Mouse (Mus musculus): ENCODE measurements around the gene Olfr1411. TPM values are rescaled to one million over a fixed set of nuclear protein-coding genes. Genes with fewer than 3 reads are reported as not detected.
A peak's percentile ranks its signal among the peaks of the same experiment; 100 is the strongest.

The Olfr1411 gene
- polyA plus RNA-seq (2014; fragmentation: Nextera tagmentation; extraction: Ambion mirVana), result not detected in 2 replicates

DNA sequence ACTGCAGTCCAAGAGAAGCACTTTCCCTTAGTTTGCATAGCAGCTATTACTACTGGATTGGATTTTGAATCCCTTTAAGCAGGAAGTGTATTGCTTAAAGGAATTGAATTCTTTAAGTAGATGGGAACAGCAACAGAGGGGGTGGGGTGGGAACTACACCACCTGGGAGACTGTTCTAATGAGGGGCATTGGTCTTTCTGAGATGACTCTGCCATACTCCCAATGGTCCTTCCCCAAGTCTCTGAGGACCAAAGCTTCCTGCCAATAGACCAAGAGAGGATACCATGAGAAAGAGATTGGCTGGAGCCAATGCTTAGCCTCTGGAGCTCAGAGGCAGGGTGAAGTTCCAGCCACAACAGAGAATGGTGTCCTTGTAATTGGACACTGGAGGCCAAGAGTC lies at the start of gene Olfr1411:
Gene Olfr1411, plus strand, starts transcription at position 301 of the 400 bp plus-strand sequence.
- no peak for DNase-seq (ENCODE audit: low spot score)
- Histone ChIP-seq H3K4me2 (ENCODE audit: low read depth, low read length) (no peak within 1 kb of the TSS), H3K9ac (ENCODE audit: low read depth, low read length) (no peak within 1 kb of the TSS), H3K4me1 (ENCODE audit: control insufficient read depth, insufficient read depth, low read length) (no peaks in the 10 kb centered on the region), H3K36me3 (ENCODE audit: control insufficient read depth, insufficient read depth, low read length) (no peaks in the 10 kb centered on the region), H3K4me3 (ENCODE audit: low read depth, low read length) (no peak within 1 kb of the TSS), H3K27me3 (replicated peaks; ENCODE audit: control insufficient read depth, insufficient read depth, low read length) (no peaks in the 10 kb centered on the region), H3K9me3 (ENCODE audit: control insufficient read depth, low read length) (no peaks in the 10 kb centered on the region), H3K27ac (replicated peaks; ENCODE audit: low read depth, low read length) (no peak within 1 kb of the TSS)
- no peak for ATAC-seq (ENCODE audit: low read depth)

DNA sequence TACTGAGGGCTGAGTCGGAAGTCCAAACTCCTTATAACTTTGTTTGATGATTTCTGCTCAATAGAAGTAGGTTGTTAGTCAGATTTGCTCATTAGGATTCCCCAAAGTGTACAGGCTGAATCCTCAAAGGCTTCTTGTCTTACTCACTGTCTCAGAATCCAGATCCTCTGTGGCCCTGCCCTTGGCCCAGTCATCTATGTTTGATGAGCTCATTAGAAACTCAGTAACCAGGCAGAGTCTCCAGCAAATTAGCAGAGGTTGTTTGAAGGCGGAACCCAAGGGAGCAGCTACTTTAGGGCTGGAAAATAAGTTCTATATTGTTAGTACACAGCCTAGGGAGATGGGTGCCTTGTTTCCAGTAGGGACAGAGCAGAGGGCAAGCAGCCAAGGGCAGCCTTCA lies 48.3 kb upstream of the Olfr1411 start:
- peak; percentile 34 for DNase-seq (ENCODE audit: low spot score)
- peak; percentile 81 for ATAC-seq (ENCODE audit: low read depth)
- Histone ChIP-seq H3K9ac (ENCODE audit: low read depth, low read length) (no peak overlapping the region), H3K4me2 (ENCODE audit: low read depth, low read length) (no peak overlapping the region), H3K27me3 (replicated peaks; ENCODE audit: control insufficient read depth, insufficient read depth, low read length) (no peaks in the 10 kb centered on the region), H3K9me3 (ENCODE audit: control insufficient read depth, low read length) (0 out of 2 replicates have a peak, but pooled peaks cover 4% of the 10 kb centered on the region), H3K4me3 (ENCODE audit: low read depth, low read length) (no peak overlapping the region), H3K4me1 (ENCODE audit: control insufficient read depth, insufficient read depth, low read length) (no peaks in the 10 kb centered on the region), H3K36me3 (ENCODE audit: control insufficient read depth, insufficient read depth, low read length) (no peaks in the 10 kb centered on the region), H3K27ac (replicated peaks; ENCODE audit: low read depth, low read length) (no peak overlapping the region)
- WGBS, result 82% methylated on average over 2 of the region's 2 CpGs

DNA sequence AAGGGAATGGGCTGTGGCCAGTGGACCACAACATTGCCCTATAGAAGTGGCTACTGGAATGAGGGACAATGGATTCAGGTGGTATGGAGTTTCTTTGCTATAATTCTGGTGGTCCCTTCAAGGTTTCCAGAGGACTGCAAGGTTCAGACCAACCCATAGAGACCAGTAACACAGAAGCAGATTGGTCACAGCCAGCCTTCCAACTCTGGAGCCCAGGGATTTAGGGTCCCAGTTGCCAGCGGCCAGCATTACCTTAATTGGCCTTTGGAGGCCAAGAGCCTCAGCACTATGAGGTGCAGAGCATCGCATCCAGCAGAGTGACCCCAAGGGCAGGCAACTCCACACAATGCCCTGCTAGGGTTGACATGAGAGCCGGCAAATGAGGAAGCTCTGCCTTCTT lies 23.2 kb upstream of the Olfr1411 start, which contains the start of gene Olfr1413:
Gene Olfr1413, plus strand, starts transcription at position 301 of the 400 bp plus-strand sequence.
- Histone ChIP-seq H3K27ac (replicated peaks; ENCODE audit: low read depth, low read length) (no peak within 1 kb of the TSS), H3K4me2 (ENCODE audit: low read depth, low read length) (no peak within 1 kb of the TSS), H3K36me3 (ENCODE audit: control insufficient read depth, insufficient read depth, low read length) (no peaks in the 10 kb centered on the region), H3K4me1 (ENCODE audit: control insufficient read depth, insufficient read depth, low read length) (no peaks in the 10 kb centered on the region), H3K9me3 (ENCODE audit: control insufficient read depth, low read length) (no peaks in the 10 kb centered on the region), H3K27me3 (replicated peaks; ENCODE audit: control insufficient read depth, insufficient read depth, low read length) (no peaks in the 10 kb centered on the region), H3K4me3 (ENCODE audit: low read depth, low read length) (no peak within 1 kb of the TSS), H3K9ac (ENCODE audit: low read depth, low read length) (no peak within 1 kb of the TSS)
- WGBS, result 81% methylated on average over 3 of the region's 3 CpGs
- ATAC-seq (ENCODE audit: low read depth) (no peak), DNase-seq (ENCODE audit: low spot score) (no peak)

DNA sequence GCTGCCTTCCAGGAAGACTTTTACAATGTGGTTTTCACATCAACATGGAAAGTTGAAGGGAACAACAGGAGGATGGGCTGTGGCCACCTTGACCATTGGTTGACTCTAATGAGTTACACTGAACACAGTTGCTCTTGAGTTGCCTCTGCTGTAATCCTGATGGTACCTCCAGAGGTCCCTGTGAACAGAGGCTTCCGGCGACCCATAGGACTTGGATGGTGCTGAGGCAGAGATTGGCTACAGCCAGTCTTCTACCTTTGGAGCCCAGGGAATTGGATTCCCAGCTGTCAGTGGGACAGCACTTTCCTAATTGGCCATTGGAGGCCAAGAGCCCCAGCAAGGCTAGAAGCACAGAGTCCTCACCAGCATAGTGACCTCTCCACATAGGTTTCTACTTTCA lies 8.7 kb upstream of the Olfr1411 start, which contains the start of gene Olfr1412:
Gene Olfr1412, plus strand, starts transcription at position 301 of the 400 bp plus-strand sequence.
- Histone ChIP-seq H3K27ac (replicated peaks; ENCODE audit: low read depth, low read length) (no peak within 1 kb of the TSS), H3K4me2 (ENCODE audit: low read depth, low read length) (no peak within 1 kb of the TSS), H3K4me1 (ENCODE audit: control insufficient read depth, insufficient read depth, low read length) (no peaks in the 10 kb centered on the region), H3K27me3 (replicated peaks; ENCODE audit: control insufficient read depth, insufficient read depth, low read length) (no peaks in the 10 kb centered on the region), H3K9me3 (ENCODE audit: control insufficient read depth, low read length) (0 out of 2 replicates have a peak, but pooled peaks cover 9% of the 10 kb centered on the region), H3K4me3 (ENCODE audit: low read depth, low read length) (no peak within 1 kb of the TSS), H3K9ac (ENCODE audit: low read depth, low read length) (no peak within 1 kb of the TSS), H3K36me3 (ENCODE audit: control insufficient read depth, insufficient read depth, low read length) (no peaks in the 10 kb centered on the region)
- no peak for ATAC-seq (ENCODE audit: low read depth)
- no peak for DNase-seq (ENCODE audit: low spot score)
- WGBS, result 72% methylated on average over 2 of the region's 2 CpGs

DNA sequence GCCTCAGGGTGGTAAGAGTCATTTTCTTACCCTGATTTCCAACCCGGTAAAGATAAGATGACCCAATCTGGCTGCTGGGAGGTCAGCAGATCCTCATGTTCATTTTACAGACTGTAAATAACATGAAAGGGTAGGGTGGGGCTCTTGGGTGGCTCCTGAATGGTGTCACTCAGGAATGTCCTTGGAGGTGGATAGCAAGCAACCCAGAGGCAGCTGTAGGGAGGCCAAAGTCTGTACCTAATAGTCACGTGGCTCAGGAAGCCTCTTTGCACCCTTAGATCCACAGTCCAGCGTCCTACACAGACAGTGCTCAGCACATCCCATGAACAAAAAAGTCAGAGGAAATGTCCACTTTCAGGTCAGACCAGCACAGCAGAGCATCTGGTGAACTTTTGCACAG lies 1.8 kb downstream of the Olfr1411 start:
- H3K4me2 ChIP-seq (ENCODE audit: low read depth, low read length), result no peak overlapping the region
- H3K9me3 ChIP-seq (ENCODE audit: control insufficient read depth, low read length), result no peaks in the 10 kb centered on the region
- no peak overlapping the region for H3K9ac ChIP-seq (ENCODE audit: low read depth, low read length)
- H3K27me3 ChIP-seq (replicated peaks; ENCODE audit: control insufficient read depth, insufficient read depth, low read length), result no peaks in the 10 kb centered on the region
- no peak overlapping the region for H3K27ac ChIP-seq (replicated peaks; ENCODE audit: low read depth, low read length)
- WGBS, result 83% methylated on average over 3 of the region's 3 CpGs
- H3K4me1 ChIP-seq (ENCODE audit: control insufficient read depth, insufficient read depth, low read length), result no peaks in the 10 kb centered on the region
- H3K4me3 ChIP-seq (ENCODE audit: low read depth, low read length), result no peak overlapping the region
- ATAC-seq (ENCODE audit: low read depth) (no peak), DNase-seq (ENCODE audit: low spot score) (no peak)
- no peaks in the 10 kb centered on the region for H3K36me3 ChIP-seq (ENCODE audit: control insufficient read depth, insufficient read depth, low read length)

DNA sequence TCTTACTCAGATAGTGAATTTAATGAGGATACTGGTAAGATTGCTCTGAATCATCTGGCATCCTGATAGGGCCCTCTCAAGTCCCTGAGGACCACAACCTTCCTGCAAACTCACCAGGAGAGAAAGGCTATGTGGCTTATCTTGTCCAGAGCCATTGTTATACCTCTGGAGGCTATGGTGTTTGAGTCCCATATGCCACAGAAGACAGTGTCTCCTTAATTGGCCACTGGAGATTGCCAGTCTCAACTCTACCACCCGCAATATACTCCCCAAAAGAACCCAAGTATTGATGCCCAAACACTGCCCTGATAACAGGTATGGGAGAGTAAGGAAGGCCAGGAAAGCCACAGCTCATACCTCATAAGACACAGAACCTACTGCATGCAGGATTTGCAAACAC lies 11.3 kb downstream of the Olfr1411 start, which contains the start of gene Olfr1410:
Gene Olfr1410, plus strand, starts transcription at position 301 of the 400 bp plus-strand sequence.
- 0 out of 2 replicates have a peak, but pooled peaks cover 4% of the 10 kb centered on the region for H3K9me3 ChIP-seq (ENCODE audit: control insufficient read depth, low read length)
- no peaks in the 10 kb centered on the region for H3K4me1 ChIP-seq (ENCODE audit: control insufficient read depth, insufficient read depth, low read length)
- no peak for DNase-seq (ENCODE audit: low spot score)
- no peaks in the 10 kb centered on the region for H3K36me3 ChIP-seq (ENCODE audit: control insufficient read depth, insufficient read depth, low read length)
- no peak within 1 kb of the TSS for H3K9ac ChIP-seq (ENCODE audit: low read depth, low read length)
- no peak for ATAC-seq (ENCODE audit: low read depth)
- 86% methylated on average over 1 of the region's 1 CpGs for WGBS
- no peaks in the 10 kb centered on the region for H3K27me3 ChIP-seq (replicated peaks; ENCODE audit: control insufficient read depth, insufficient read depth, low read length)
- H3K4me3 ChIP-seq (ENCODE audit: low read depth, low read length), result no peak within 1 kb of the TSS
- no peak within 1 kb of the TSS for H3K4me2 ChIP-seq (ENCODE audit: low read depth, low read length)
- no peak within 1 kb of the TSS for H3K27ac ChIP-seq (replicated peaks; ENCODE audit: low read depth, low read length)

DNA sequence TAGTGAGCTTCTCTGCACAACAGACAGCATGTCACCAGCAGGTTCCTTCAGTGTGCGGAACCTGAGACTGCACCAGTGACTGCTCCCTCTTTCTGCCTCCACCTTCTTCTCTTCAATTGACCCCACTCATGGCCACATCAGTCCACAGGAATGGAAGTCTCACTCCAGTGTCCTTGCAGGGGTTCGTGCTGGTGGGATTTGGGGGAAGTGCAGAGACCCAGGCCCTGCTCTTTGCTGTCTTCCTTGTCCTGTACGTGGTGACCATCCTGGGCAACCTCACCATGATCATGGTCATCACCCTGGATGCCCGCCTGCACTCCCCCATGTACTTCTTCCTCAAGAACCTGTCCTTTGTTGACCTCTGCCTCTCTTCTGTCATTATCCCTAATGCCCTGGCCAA lies 13.5 kb downstream of the Olfr1411 start:
- H3K9me3 ChIP-seq (ENCODE audit: control insufficient read depth, low read length), result 0 out of 2 replicates have a peak, but pooled peaks cover 4% of the 10 kb centered on the region
- 79% methylated on average over 4 of the region's 4 CpGs for WGBS
- ATAC-seq (ENCODE audit: low read depth) (no peak), DNase-seq (ENCODE audit: low spot score) (no peak)
- H3K27me3 ChIP-seq (replicated peaks; ENCODE audit: control insufficient read depth, insufficient read depth, low read length), result no peaks in the 10 kb centered on the region
- no peak overlapping the region for H3K4me2 ChIP-seq (ENCODE audit: low read depth, low read length)
- H3K9ac ChIP-seq (ENCODE audit: low read depth, low read length), result no peak overlapping the region
- H3K4me3 ChIP-seq (ENCODE audit: low read depth, low read length), result no peak overlapping the region
- no peaks in the 10 kb centered on the region for H3K4me1 ChIP-seq (ENCODE audit: control insufficient read depth, insufficient read depth, low read length)
- no peak overlapping the region for H3K27ac ChIP-seq (replicated peaks; ENCODE audit: low read depth, low read length)
- H3K36me3 ChIP-seq (ENCODE audit: control insufficient read depth, insufficient read depth, low read length), result no peaks in the 10 kb centered on the region

DNA sequence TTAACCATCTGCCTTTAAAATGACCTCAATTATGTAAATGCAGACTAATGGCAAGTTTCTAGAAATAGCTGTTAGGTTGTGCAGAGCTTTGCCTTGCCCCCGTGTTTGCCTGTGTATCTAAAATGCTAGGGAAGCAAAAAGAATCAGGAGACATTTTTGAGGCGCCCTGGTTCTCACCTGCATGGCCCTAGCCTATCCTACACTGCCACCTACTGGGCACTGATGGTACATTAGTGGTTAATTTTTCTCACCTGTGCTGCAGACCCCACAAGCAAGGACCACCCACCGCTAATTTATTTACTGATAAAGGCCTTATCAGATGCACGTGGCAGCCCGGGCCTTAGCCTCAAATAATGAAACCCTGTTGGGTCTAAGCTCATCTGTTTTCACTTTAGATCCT lies 16.8 kb downstream of the Olfr1411 start:
- no peak for ATAC-seq (ENCODE audit: low read depth)
- Histone ChIP-seq H3K36me3 (ENCODE audit: control insufficient read depth, insufficient read depth, low read length) (no peaks in the 10 kb centered on the region), H3K4me2 (ENCODE audit: low read depth, low read length) (no peak overlapping the region), H3K9ac (ENCODE audit: low read depth, low read length) (no peak overlapping the region), H3K9me3 (ENCODE audit: control insufficient read depth, low read length) (0 out of 2 replicates have a peak, but pooled peaks cover 4% of the 10 kb centered on the region), H3K4me3 (ENCODE audit: low read depth, low read length) (no peak overlapping the region), H3K4me1 (ENCODE audit: control insufficient read depth, insufficient read depth, low read length) (no peaks in the 10 kb centered on the region), H3K27ac (replicated peaks; ENCODE audit: low read depth, low read length) (no peak overlapping the region), H3K27me3 (replicated peaks; ENCODE audit: control insufficient read depth, insufficient read depth, low read length) (no peaks in the 10 kb centered on the region)
- peak; percentile 41 for DNase-seq (ENCODE audit: low spot score)
- 5% methylated on average over 5 of the region's 5 CpGs for WGBS

DNA sequence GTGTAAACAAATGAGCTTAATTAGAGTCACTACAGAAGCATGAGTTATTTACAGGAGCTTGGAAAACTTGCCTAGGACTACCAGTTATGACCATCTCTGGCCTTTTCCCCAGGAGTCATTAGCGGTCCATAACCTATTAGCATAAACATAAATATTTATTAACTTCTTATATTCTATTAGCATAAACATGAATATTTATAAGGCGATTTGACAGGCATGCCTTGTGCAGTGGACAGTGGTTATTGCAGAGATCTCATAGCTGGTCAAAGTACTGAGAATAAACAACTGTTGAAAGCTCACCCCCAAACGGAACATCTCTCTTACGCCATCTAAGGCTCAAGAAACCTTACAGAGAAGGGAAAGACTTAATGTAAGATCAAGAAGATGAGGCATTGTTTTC lies 19.0 kb downstream of the Olfr1411 start:
- Histone ChIP-seq H3K9me3 (ENCODE audit: control insufficient read depth, low read length) (0 out of 2 replicates have a peak, but pooled peaks cover 4% of the 10 kb centered on the region), H3K36me3 (ENCODE audit: control insufficient read depth, insufficient read depth, low read length) (no peaks in the 10 kb centered on the region), H3K4me1 (ENCODE audit: control insufficient read depth, insufficient read depth, low read length) (no peaks in the 10 kb centered on the region), H3K27me3 (replicated peaks; ENCODE audit: control insufficient read depth, insufficient read depth, low read length) (no peaks in the 10 kb centered on the region), H3K9ac (ENCODE audit: low read depth, low read length) (no peak overlapping the region), H3K4me3 (ENCODE audit: low read depth, low read length) (no peak overlapping the region), H3K27ac (replicated peaks; ENCODE audit: low read depth, low read length) (no peak overlapping the region), H3K4me2 (ENCODE audit: low read depth, low read length) (no peak overlapping the region)
- WGBS, result 46% methylated on average over 4 of the region's 4 CpGs
- DNase-seq (ENCODE audit: low spot score) (no peak), ATAC-seq (ENCODE audit: low read depth) (no peak)

Measured in embryonic facial prominence, embryonic 14.5 days (tissue).